Mouse (Mus musculus): ENCODE measurements at regions not wholly inside any gene's neighbourhood (a gene's known extent, or its start where the extent isn't known, plus 50 kb on each side); places are given as distances from the start of the nearest gene placed in this dataset.

GRCm38 (mm10) chr1:154006055-154006454 lies 106.0 kb upstream of the Teddm2 start:
- Histone ChIP-seq H3K9me3 (ENCODE audit: control insufficient read depth, low read length) (no peaks in the 10 kb centered on the region), H3K27ac (replicated peaks; ENCODE audit: low read depth, low read length) (no peak overlapping the region), H3K9ac (ENCODE audit: low read length) (no peak overlapping the region), H3K4me3 (ENCODE audit: low read depth, low read length) (no peak overlapping the region), H3K27me3 (ENCODE audit: control insufficient read depth, insufficient read depth, low read length) (no peaks in the 10 kb centered on the region), H3K36me3 (ENCODE audit: control insufficient read depth, insufficient read depth, low read length) (no peaks in the 10 kb centered on the region), H3K4me2 (ENCODE audit: low read depth, severe bottlenecking) (no peak overlapping the region), H3K4me1 (ENCODE audit: control insufficient read depth, insufficient read depth, low read length) (peaks cover 3% of the 10 kb centered on the region; the same call in 1 of the 2 replicates)
- DNase-seq (ENCODE audit: low spot score), result no peak
- no peak for ATAC-seq (ENCODE audit: insufficient number of reproducible peaks, low FRiP score, low TSS enrichment, low read depth)
- 93% methylated on average over 13 of the region's 13 CpGs for WGBS

GRCm38 (mm10) chr1:154007440-154007839 lies 107.4 kb upstream of the Teddm2 start:
- DNase-seq (ENCODE audit: low spot score) (no peak), ATAC-seq (ENCODE audit: insufficient number of reproducible peaks, low FRiP score, low TSS enrichment, low read depth) (no peak)
- Histone ChIP-seq H3K36me3 (ENCODE audit: control insufficient read depth, insufficient read depth, low read length) (no peaks in the 10 kb centered on the region), H3K27me3 (ENCODE audit: control insufficient read depth, insufficient read depth, low read length) (no peaks in the 10 kb centered on the region), H3K4me2 (ENCODE audit: low read depth, severe bottlenecking) (no peak overlapping the region), H3K9ac (ENCODE audit: low read length) (no peak overlapping the region), H3K4me3 (ENCODE audit: low read depth, low read length) (no peak overlapping the region), H3K27ac (replicated peaks; ENCODE audit: low read depth, low read length) (no peak overlapping the region), H3K9me3 (ENCODE audit: control insufficient read depth, low read length) (no peaks in the 10 kb centered on the region), H3K4me1 (ENCODE audit: control insufficient read depth, insufficient read depth, low read length) (peaks cover 3% of the 10 kb centered on the region; the same call in 1 of the 2 replicates)
- 92% methylated on average over 3 of the region's 3 CpGs for WGBS

GRCm38 (mm10) chr1:154008593-154009310 lies 108.7 kb upstream of the Teddm2 start:
- Histone ChIP-seq H3K36me3 (ENCODE audit: control insufficient read depth, insufficient read depth, low read length) (no peaks in the 10 kb centered on the region), H3K4me2 (ENCODE audit: low read depth, severe bottlenecking) (no peak overlapping the region), H3K27me3 (ENCODE audit: control insufficient read depth, insufficient read depth, low read length) (no peaks in the 10 kb centered on the region), H3K9ac (ENCODE audit: low read length) (no peak overlapping the region), H3K4me3 (ENCODE audit: low read depth, low read length) (no peak overlapping the region), H3K4me1 (ENCODE audit: control insufficient read depth, insufficient read depth, low read length) (peaks cover 3% of the 10 kb centered on the region; the same call in 1 of the 2 replicates), H3K9me3 (ENCODE audit: control insufficient read depth, low read length) (no peaks in the 10 kb centered on the region), H3K27ac (replicated peaks; ENCODE audit: low read depth, low read length) (no peak overlapping the region)
- ATAC-seq (ENCODE audit: insufficient number of reproducible peaks, low FRiP score, low TSS enrichment, low read depth), result no peak
- WGBS, result 72% methylated on average over 11 of the region's 11 CpGs
- no peak for DNase-seq (ENCODE audit: low spot score)

- no peak overlapping the region for H3K9ac ChIP-seq (ENCODE audit: low read length)
- peaks cover 3% of the 10 kb centered on the region; the same call in 1 of the 2 replicates for H3K4me1 ChIP-seq (ENCODE audit: control insufficient read depth, insufficient read depth, low read length)
- 89% methylated on average over 4 of the region's 4 CpGs for WGBS
- no peak overlapping the region for H3K4me3 ChIP-seq (ENCODE audit: low read depth, low read length)
- H3K27me3 ChIP-seq (ENCODE audit: control insufficient read depth, insufficient read depth, low read length), result no peaks in the 10 kb centered on the region
- no peaks in the 10 kb centered on the region for H3K9me3 ChIP-seq (ENCODE audit: control insufficient read depth, low read length)
- DNase-seq (ENCODE audit: low spot score) (no peak), ATAC-seq (ENCODE audit: insufficient number of reproducible peaks, low FRiP score, low TSS enrichment, low read depth) (no peak)
- H3K4me2 ChIP-seq (ENCODE audit: low read depth, severe bottlenecking), result no peak overlapping the region
- no peaks in the 10 kb centered on the region for H3K36me3 ChIP-seq (ENCODE audit: control insufficient read depth, insufficient read depth, low read length)
- no peak overlapping the region for H3K27ac ChIP-seq (replicated peaks; ENCODE audit: low read depth, low read length)
Measured at GRCm38 (mm10) chr1:154010681-154011080, 110.7 kb upstream of the Teddm2 start.

- Histone ChIP-seq H3K4me2 (ENCODE audit: low read depth, severe bottlenecking) (no peak overlapping the region), H3K27ac (replicated peaks; ENCODE audit: low read depth, low read length) (no peak overlapping the region), H3K4me3 (ENCODE audit: low read depth, low read length) (no peak overlapping the region), H3K36me3 (ENCODE audit: control insufficient read depth, insufficient read depth, low read length) (no peaks in the 10 kb centered on the region), H3K9me3 (ENCODE audit: control insufficient read depth, low read length) (no peaks in the 10 kb centered on the region), H3K27me3 (ENCODE audit: control insufficient read depth, insufficient read depth, low read length) (no peaks in the 10 kb centered on the region), H3K9ac (ENCODE audit: low read length) (no peak overlapping the region), H3K4me1 (ENCODE audit: control insufficient read depth, insufficient read depth, low read length) (no peaks in the 10 kb centered on the region)
- 62% methylated on average over 2 of the region's 2 CpGs for WGBS
- DNase-seq (ENCODE audit: low spot score) (no peak), ATAC-seq (ENCODE audit: insufficient number of reproducible peaks, low FRiP score, low TSS enrichment, low read depth) (no peak)
Measured at GRCm38 (mm10) chr1:154016516-154016915, 116.5 kb upstream of the Teddm2 start.

- Histone ChIP-seq H3K27ac (replicated peaks; ENCODE audit: low read depth, low read length) (no peak overlapping the region), H3K4me2 (ENCODE audit: low read depth, severe bottlenecking) (no peak overlapping the region), H3K4me1 (ENCODE audit: control insufficient read depth, insufficient read depth, low read length) (no peaks in the 10 kb centered on the region), H3K27me3 (ENCODE audit: control insufficient read depth, insufficient read depth, low read length) (no peaks in the 10 kb centered on the region), H3K9ac (ENCODE audit: low read length) (no peak overlapping the region), H3K4me3 (ENCODE audit: low read depth, low read length) (no peak overlapping the region), H3K36me3 (ENCODE audit: control insufficient read depth, insufficient read depth, low read length) (no peaks in the 10 kb centered on the region), H3K9me3 (ENCODE audit: control insufficient read depth, low read length) (no peaks in the 10 kb centered on the region)
- no peak for ATAC-seq (ENCODE audit: insufficient number of reproducible peaks, low FRiP score, low TSS enrichment, low read depth)
- WGBS, result 89% methylated on average over 6 of the region's 6 CpGs
- no peak for DNase-seq (ENCODE audit: low spot score)
Measured at GRCm38 (mm10) chr1:154018241-154018640, 118.2 kb upstream of the Teddm2 start.

GRCm38 (mm10) chr1:154024301-154024700 lies 124.3 kb upstream of the Teddm2 start:
- H3K4me3 ChIP-seq (ENCODE audit: low read depth, low read length), result no peak overlapping the region
- H3K27ac ChIP-seq (replicated peaks; ENCODE audit: low read depth, low read length), result no peak overlapping the region
- no peaks in the 10 kb centered on the region for H3K36me3 ChIP-seq (ENCODE audit: control insufficient read depth, insufficient read depth, low read length)
- H3K9me3 ChIP-seq (ENCODE audit: control insufficient read depth, low read length), result no peaks in the 10 kb centered on the region
- H3K4me1 ChIP-seq (ENCODE audit: control insufficient read depth, insufficient read depth, low read length), result no peaks in the 10 kb centered on the region
- DNase-seq (ENCODE audit: low spot score) (no peak), ATAC-seq (ENCODE audit: insufficient number of reproducible peaks, low FRiP score, low TSS enrichment, low read depth) (no peak)
- 72% methylated on average over 3 of the region's 3 CpGs for WGBS
- no peak overlapping the region for H3K9ac ChIP-seq (ENCODE audit: low read length)
- H3K4me2 ChIP-seq (ENCODE audit: low read depth, severe bottlenecking), result no peak overlapping the region
- no peaks in the 10 kb centered on the region for H3K27me3 ChIP-seq (ENCODE audit: control insufficient read depth, insufficient read depth, low read length)

GRCm38 (mm10) chr1:154027303-154027702 lies 127.3 kb upstream of the Teddm2 start:
- Histone ChIP-seq H3K9me3 (ENCODE audit: control insufficient read depth, low read length) (no peaks in the 10 kb centered on the region), H3K4me1 (ENCODE audit: control insufficient read depth, insufficient read depth, low read length) (no peaks in the 10 kb centered on the region), H3K4me3 (ENCODE audit: low read depth, low read length) (no peak overlapping the region), H3K36me3 (ENCODE audit: control insufficient read depth, insufficient read depth, low read length) (no peaks in the 10 kb centered on the region), H3K4me2 (ENCODE audit: low read depth, severe bottlenecking) (no peak overlapping the region), H3K9ac (ENCODE audit: low read length) (no peak overlapping the region), H3K27me3 (ENCODE audit: control insufficient read depth, insufficient read depth, low read length) (no peaks in the 10 kb centered on the region), H3K27ac (replicated peaks; ENCODE audit: low read depth, low read length) (no peak overlapping the region)
- WGBS, result 86% methylated on average over 4 of the region's 4 CpGs
- DNase-seq (ENCODE audit: low spot score) (no peak), ATAC-seq (ENCODE audit: insufficient number of reproducible peaks, low FRiP score, low TSS enrichment, low read depth) (no peak)

GRCm38 (mm10) chr1:154029826-154030225 lies 129.8 kb upstream of the Teddm2 start:
- no peak overlapping the region for H3K9ac ChIP-seq (ENCODE audit: low read length)
- no peaks in the 10 kb centered on the region for H3K27me3 ChIP-seq (ENCODE audit: control insufficient read depth, insufficient read depth, low read length)
- WGBS, result 89% methylated on average over 3 of the region's 3 CpGs
- no peak overlapping the region for H3K27ac ChIP-seq (replicated peaks; ENCODE audit: low read depth, low read length)
- H3K9me3 ChIP-seq (ENCODE audit: control insufficient read depth, low read length), result no peaks in the 10 kb centered on the region
- no peak overlapping the region for H3K4me2 ChIP-seq (ENCODE audit: low read depth, severe bottlenecking)
- H3K4me1 ChIP-seq (ENCODE audit: control insufficient read depth, insufficient read depth, low read length), result no peaks in the 10 kb centered on the region
- no peak overlapping the region for H3K4me3 ChIP-seq (ENCODE audit: low read depth, low read length)
- DNase-seq (ENCODE audit: low spot score) (no peak), ATAC-seq (ENCODE audit: insufficient number of reproducible peaks, low FRiP score, low TSS enrichment, low read depth) (no peak)
- H3K36me3 ChIP-seq (ENCODE audit: control insufficient read depth, insufficient read depth, low read length), result no peaks in the 10 kb centered on the region
